Mouse (Mus musculus): Measurements from ENCODE around the gene Lrrc36.

DNA sequence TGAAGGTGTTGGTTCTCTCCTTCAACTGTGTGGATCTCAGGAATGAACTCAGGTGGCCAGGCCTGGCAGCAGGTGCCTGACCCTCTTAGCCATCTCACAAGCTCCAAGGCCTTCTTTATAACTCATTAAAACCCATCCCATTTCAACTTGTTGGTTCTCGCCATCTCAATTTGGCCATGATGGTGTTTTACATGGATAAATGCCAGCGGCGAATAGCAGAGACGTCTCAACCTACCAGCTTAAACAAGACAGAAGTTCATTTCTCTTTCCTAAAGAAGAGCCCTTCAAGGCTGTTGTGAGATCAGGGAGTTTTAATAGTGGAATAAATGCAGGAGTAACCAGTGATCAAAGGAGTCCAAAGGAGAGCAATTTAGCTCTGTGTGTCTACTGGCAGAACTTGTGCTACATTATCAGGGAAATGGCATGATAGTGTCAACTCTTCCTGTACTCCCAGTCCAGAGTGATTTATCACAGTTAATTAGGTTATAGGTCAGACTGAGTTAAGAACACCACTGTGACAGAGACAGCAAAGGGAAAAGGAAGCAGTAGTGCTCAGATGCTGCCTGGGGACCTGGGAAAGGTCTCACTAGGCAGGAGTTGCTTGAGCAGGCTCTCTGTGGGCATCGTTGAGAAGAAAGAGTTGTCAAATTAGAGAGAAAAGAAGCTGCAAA lies 23.8 kb downstream of the Lrrc36 start:
- TF ChIP-seq CHD1 (IDR thresholded peaks at IDR 0.05; ENCODE audit: low read depth, low read length) (no peak), SMC3 (IDR thresholded peaks at IDR 0.05; ENCODE audit: low read depth, low read length) (no peak), TBP (conservative IDR thresholded peaks at IDR 0.05; ENCODE audit: low read depth, low read length) (no peak), CTCF (conservative IDR thresholded peaks at IDR 0.05 in 1 of 2, IDR thresholded peaks at IDR 0.05 in 1 of 2; ENCODE audit: low read depth in 2 of 2, low read length in 2 of 2) (no peak), RAD21 (IDR thresholded peaks at IDR 0.05; ENCODE audit: low read depth, low read length) (no peak)
